Mouse (Mus musculus) cerebellum, adult 11-12 months (tissue): Measurements from ENCODE around the gene Zfp609.
"Not testable (repeated sequence)": the region's sequence is repeated elsewhere in the genome, so short reads cannot be mapped to it uniquely, and the experiment has no call there.

ENCODE experiments used
- DNase-seq: peaks from one replicate; pipeline ENCODE4 v3.0.0; 2022

Gene Zfp609

DNA sequence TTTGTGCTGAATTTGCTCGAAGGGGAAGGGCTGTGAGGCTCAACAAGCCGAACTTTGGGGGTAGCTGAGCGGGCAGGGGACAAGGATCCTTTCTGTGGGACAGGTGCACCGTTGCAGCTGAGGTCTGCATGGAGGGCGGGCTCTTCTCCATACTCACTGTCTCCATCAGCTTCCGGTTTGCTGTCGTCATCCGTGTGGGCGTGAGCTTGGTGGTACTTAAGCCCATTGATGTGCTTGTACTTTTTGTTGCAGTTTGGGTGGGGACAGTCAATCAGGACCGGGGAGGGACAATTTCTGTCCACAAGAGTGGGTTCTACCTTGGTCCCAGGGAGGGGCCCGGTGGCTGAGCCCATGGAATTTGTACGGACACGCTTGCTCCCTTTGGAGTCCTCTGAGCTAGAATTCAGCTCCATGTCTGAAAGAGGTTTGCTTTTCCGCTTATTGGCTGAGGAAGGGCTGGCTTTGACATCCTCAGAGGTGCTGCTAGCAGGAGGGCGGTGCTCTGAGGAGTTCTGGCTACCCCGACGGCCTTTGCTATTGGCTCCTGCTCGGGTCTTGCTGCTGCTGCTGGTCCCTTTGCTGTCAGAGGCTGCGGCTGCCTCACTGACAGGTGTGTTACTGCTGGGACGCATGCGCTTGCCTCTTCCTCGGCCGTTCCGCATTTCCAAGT is 123.3 kb downstream of the Zfp609 start:
- DNase-seq = no peak

DNA sequence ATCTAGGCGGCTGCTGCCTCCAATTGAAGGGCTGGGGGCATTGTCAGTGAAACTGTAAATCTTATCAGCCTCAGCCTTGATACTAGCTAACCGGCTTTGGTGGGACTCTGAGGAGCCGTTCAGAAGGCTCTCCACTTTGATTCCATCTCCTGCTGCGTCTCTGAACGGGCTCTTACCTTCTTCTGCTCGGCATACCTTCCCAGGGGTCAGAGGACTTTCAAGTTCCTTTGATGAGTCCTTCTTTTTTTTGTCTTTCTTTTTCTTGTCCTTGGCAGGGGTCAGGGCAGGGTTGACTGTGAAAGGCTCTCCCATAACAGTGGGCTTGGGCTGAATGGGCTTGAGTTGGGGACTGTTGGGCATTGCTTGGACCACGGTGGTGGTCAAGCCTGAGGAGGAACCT is 124.1 kb downstream of the Zfp609 start:
- DNase-seq = no peak

DNA sequence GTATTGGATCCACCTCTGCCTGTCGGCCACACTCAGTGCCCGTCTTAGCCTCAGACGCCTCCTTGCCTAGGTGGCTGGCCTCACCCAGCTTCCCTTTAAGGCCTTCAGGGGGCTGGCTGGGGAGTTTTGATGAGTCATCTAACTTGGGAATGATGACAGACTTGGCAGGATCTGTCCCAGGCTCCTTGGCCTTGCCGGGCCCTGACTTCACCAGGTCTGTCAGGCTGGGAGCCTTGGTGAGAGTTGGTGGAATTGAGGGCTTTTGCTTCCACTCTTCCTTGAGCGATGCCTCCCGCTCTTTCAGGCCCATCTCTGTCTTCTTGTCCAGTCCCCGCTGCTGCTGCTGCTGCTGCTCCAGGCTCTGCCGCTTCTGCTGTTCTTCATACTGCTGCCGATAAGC is 125.1 kb downstream of the Zfp609 start:
- no peak for DNase-seq

DNA sequence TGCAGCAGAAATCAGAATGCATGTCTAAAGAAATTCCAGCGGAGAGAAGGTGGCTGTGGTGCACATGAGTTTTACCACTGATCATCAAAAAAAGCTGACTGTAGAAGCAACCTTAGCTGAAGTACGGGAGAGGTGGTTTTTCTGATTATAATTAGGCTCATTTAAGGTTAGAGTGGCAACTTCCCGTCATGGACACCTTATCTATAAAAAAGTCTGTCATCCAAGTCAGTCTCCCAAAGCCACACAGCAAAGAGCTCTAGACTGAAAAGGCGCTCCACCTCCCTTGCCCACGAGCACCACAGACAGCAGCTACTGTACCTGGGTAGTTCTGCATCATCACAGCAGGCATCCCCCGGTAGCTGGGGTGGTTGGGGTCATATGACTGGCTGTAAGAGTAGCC is 126.9 kb downstream of the Zfp609 start:
- DNase-seq = no peak

DNA sequence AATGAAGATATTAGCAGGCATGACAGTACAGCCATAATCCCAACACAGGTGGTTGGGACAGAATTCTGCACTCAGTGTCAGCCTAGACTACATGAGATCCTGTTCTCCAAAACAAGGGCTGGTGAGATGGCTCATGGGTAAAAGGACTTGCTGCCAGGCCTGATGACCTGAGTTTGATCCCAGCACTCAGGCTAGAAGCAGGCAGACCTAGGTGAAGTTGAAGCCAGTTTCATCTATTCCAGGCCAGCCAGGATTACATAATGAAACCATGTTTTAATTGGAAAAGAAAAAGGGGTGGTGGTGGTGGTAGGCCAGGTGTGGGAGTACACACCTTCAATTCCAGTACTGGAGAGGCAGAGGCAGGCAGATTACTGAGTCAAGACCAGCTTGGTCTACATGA is 129.4 kb downstream of the Zfp609 start:
- DNase-seq = no peak

DNA sequence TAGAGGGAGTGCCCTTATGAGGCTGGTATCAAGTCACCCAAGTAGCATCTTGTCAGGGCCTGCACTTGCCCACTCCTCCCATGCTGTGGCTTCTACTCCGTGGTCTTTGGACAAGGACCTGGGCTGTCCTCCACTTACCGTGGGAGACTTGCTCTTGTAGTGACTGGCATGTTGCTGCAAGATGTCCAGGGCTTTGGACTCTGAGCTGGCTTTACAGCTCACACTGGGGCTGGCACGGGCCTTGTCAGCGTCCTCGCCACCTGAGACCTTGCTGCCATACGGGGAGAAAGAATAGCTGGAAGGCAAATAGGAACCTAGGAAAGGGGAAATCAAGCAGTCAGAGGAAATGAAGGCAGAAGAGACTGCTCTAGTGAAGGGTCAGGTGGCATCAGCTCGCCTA is 130.0 kb downstream of the Zfp609 start:
- no peak for DNase-seq

DNA sequence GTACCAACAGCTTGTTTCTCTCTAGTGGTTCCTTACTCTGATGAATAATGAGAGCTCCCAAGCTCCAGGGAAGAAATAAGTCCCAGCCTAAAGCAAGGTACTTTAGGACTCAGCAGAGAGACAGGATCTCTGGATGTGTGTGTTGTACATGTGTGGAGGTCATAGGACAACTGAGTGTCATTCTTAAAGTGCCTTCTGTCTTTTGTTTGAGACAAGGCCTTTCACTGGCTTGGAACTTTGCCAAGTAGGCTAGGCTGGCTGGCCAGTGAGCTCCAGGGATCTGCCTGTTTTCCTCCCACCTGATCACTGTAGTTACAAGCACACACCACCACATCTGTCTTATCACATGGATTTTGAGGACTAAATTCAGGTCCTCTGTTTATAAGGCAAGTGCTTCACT is 131.0 kb downstream of the Zfp609 start:
- peak; percentile 42 for DNase-seq

DNA sequence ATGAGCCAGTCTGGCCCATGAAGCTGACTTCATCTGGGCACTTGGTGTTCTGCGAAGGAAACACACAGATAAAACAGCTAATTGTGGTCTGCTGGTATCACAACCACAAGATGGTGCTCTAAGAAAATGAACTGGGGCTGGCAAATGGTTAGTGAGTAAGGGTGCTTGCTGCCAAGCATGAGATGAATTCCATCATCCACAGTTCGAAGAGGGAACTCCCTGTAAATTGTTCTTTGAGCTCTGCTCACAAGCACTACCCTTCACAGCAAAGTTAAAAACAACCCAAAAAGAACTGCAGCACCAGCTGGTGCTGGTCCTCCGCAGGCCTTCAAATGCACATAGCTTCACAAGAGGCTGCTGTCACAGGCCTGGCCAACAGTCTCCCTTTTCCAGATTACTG is 131.7 kb downstream of the Zfp609 start:
- DNase-seq = peak; percentile 54

DNA sequence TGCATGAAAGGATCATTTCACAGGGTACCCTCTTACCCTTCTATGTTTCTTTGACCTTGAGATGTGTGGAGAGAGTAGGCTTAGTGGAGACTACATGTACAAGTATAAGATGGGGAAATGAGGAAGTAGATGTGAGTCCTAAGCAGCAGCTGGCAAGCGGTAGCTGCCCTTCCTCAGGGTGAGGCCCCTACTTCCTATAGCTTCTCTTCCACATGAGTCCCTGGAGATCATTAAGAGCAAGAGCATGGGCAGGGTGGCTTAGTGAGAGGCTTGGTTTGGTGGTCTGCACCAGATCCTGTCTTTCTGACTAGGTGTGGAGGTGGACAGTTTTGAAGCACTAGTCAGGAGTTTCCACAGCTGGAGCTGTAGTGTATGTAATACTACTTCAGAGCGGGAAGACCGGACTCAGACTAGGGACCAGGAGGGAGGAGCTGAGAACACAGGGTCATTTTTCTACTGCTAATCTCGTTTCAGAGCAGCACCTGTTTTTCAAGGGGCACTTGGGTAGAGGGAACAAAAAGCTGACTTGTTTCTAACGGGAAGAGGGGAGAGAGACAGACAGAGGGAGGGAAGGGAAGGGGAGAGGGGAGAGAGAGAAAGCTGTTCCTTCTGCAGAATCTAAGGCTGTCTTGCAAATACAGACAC is 134.3 kb downstream of the Zfp609 start:
- DNase-seq = no peak

DNA sequence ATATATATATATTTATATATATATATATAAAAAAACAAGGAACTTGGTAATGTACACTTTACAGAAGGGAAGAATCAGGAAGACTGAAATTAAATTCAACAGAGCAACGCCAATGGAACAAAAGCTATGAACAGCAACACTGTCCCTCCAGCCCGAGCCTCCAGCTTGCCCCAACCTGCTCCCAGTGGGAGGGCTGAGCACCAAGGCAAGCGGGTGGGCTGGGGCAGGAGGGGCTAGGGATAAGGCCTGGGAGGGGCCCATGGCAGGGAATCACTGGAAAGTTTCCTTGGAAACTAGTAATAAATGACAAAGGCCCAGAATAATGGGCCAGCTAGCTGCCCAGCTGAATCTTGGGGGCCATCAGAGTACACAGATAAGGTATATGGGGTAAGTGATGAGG is 134.9 kb downstream of the Zfp609 start:
- no peak for DNase-seq

DNA sequence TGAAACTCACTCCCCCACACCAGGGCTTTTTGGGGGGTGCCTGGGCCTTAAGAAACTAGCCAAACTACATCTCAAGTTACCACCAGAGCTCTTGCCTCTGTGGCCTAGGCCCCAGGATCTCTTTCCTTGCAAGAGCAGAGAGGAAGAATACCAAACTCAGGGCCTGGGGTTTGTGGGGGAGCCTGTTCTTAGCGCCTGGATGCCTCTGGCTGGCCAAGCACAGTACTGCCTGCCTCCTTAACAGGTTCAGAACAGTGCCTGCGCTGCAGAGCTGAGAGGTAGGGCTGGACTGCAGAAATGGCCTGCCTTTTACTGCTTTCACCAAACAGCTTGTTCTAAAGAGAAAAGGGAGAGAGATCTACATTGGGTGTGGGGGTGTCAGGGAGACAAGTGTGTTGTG is 137.5 kb downstream of the Zfp609 start:
- DNase-seq = not testable (repeated sequence)

DNA sequence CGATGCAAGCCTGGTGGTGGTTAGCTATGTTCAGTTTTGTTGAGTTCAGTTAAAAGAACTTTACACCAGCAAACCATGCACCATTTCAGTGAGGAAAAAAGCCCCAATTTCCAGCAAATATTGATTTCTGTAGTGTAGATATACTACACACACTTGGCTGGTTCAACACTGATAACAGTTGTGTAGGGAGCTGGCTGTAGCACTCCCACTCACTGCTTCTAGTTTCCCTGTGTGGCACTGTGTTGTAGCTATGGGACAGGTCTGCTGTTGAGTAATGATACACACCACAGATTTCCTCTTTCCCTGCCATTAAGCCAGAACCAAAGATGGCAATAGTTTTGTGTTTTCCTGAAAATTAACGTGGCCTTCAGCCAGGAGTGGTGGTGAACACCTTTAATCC is 142.7 kb downstream of the Zfp609 start:
- no peak for DNase-seq

DNA sequence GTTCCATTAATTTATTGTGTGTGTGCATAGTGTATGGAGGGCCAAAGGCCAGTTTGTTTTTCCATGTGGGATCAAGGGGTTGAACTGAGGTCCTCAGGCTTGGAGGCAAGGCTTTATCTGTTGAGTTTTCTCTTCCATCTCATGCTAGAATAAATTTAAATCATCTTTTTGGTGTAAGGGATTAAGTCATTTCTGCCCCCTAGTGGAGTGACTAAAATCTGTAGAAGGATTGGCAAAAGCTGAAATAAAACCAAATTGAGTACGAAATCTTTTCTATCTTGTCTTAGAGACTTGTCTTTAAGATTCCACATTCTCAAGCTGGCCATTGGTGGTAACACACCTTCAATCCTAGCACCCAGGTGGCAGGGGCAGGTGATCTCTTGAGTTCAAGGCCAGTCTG is 144.4 kb downstream of the Zfp609 start:
- DNase-seq = no peak

DNA sequence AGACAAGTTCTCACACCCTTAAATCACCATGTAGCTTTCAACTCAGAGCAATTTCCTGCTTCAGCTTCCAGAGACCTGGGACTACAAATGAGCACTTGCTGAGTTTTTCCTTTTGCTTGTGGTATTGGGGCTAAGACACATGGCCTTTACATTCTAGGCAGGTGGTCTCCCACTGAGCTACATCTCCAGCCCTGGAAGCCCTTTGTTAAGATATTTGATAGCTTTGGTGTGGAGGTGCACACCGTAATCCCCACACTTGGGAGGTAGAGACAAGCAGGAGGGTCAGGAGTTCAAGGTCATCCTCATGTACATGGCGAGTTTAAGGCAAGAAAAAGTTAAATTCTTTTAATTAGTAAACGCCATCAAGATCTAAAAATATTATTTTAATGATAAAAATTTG is 145.2 kb downstream of the Zfp609 start:
- no peak for DNase-seq

DNA sequence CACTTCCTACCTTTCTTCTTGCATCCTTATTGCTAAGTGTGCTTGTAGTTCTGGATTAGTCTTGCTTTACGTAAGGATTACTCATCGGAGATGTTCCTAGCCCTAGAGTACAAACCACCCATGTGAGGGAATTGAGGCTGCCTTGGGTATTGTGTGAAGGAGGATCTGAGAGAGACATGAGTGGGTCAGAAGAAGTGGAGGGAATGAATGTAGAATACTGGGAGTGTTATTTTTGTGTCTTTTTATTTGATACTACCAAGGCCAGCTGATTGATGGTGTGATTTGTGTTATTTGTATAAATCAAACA is 145.8 kb downstream of the Zfp609 start:
- no peak for DNase-seq

DNA sequence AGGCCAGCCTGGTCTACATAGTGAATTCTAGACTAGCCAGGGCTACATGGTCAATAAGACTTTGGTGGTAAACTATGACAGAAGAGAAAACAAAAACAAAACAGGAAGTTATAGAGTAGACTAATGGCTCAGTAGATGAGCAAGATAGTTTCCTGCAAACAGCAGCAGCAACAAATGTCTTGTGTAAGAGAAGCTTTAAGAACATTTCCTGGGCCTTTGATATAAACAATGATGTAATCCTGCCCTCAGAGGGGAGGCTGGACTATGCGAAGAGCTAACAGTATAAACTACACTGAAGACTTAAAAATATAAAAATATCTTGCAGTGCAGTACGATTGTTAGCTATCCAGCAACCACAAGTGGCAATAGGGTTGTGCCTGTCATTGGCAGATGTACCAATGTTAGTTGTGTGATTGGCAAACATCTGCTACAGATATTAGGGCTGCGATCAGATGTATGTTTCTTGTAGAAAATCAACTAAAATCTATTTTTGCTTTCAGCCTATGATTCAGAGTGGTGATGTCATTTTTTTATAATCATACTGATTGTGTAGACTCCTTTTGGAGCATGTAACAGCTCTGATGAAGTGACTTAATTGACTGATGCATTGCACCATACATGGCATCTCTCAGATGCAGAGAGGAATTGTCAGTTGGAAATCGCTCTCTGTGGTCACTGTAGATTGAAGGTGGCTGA is 146.3 kb downstream of the Zfp609 start:
- no peak for DNase-seq

DNA sequence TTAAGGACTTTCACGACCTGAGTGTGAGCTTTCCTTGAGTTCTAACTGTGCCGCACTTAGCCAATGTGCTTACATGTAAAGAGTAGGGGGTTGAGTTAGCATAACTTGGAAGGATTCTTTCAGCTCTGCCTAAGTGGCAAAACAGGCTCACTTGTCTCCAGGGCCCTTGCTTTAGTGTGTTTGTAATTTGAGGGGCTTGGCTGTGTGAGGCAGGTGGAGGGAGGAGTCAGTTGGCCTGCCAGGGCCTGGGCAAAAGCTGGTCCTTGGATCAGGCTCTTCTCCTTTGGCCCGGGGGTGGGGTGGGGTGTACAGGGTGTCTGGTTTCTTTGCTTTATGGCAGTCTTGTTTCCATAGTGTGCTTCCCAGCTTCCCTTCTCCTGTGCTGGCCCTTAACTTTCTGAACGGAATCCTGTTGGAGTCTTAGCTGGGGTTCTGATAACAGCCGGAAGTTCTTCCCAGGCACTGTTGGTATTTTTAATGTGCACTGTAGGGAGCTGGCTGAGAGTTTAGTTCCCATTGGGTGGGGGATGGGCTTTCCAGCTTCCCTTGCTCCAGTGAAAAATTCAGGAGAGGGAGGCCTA is 148.1 kb downstream of the Zfp609 start:
- DNase-seq = peak; percentile 42

DNA sequence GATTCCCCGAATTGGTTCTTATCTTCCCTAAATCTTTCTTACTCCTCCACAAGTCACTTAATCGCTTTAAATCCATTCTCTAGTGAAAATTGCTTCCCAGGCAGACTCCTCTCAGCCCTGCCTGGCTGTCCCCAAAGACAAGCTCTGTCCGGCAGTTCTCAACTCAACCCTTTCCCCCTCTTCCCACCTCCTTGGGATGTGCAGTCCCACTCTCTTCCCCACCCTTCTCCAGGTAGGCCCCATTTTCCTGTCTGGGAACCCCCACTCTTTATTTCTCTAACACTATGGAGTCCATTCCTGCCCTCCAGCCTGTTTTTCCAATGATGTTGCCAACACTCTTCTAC is 150.3 kb downstream of the Zfp609 start:
- DNase-seq = no peak

DNA sequence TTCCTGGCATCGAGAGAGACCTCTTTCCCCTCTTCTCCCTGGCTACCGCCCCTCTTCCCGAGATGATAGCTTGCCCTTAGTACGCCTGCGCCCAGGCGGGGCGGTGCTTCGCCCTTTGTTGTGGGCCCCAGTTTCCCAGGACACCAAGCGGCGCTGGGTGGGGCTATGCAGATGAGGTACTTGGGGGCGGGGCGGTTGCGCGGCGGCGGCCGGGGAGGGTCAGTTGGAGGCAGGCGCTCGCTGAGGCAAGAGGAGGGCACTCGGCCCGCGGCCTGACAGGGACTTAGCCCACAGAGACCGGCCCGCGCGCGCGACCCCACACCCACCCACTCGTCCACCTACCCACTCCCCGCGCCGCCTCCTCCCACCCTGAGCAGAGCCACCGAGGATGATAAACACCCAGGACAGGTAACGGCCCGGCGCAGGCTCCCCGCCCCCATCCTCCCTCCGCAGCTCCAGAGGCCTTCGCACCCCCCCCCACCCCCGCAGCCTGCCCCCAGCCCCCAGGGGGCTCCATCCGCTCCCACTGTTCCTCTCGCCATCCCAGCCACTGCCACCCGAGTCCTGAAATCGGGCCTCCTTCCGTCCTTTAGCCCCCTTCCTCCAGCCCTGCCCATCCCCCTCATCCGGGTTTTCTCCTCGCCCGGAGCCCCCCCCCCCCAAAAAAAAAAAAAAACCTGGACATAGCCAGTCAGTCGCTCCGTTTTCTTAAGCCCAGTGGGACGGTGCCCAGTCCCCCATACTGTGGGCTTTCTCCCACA is 150.8 kb downstream of the Zfp609 start:
- DNase-seq = peak; percentile 96

DNA sequence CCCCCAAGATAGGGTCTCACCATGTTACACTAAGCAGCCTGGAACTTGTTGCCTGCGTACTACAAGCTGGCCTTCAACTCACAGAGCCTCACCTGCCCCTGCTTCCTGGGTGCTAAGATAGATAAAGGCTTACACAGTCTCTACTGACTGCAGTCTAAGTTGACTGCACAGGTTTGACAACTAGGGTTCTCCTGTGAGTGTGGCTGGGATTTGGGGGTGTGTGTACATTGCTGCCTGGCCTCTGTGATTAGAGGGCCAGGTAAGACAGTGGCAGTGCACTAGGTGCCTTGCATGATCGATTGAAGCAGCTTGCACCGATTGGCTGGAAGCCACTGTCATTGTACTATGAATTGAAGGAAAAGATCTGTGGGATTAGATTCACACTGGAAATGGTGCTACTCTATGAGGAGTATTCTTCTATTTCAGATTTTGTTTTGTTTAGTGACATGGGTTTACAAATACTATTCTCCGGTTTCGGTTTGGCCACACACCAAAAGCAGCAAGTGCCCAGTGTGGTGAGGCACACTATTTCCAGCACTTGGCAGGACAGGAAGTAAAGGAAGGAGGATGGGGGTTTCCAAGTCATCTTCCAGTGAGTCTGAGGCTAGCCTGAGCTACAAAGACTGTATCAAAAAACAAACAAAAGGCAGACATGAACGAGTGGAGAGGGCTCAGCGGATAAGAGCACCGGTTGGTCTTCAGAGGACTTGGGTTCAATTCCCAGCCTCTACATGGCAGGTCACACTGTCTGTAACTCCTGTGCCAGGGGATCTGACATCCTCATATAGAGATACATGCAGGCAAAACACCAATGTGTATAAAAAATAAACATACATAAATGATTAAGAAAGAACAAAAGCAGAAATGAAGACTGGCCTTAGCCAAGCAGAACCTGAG is 151.7 kb downstream of the Zfp609 start:
- DNase-seq = peak; percentile 49

DNA sequence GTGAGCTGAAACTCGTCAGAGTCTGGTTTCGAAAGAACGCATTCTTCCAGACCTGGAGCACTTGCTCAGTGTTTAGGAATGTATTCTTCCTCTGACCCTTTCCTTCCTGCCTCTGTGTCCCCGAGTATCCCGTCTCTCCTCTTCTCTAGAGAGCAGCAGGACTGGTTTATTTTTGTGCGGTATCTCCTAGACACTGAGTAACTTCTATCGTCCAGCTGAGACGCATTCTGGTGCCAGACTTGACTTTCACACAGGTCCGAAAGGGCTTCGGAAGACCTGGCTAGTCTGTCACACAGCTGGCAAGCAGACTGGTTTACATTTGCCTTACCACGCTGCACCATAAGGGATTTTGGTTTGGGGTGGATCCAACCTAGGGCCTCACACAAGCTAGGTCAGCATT is 154.4 kb downstream of the Zfp609 start:
- DNase-seq = no peak

DNA sequence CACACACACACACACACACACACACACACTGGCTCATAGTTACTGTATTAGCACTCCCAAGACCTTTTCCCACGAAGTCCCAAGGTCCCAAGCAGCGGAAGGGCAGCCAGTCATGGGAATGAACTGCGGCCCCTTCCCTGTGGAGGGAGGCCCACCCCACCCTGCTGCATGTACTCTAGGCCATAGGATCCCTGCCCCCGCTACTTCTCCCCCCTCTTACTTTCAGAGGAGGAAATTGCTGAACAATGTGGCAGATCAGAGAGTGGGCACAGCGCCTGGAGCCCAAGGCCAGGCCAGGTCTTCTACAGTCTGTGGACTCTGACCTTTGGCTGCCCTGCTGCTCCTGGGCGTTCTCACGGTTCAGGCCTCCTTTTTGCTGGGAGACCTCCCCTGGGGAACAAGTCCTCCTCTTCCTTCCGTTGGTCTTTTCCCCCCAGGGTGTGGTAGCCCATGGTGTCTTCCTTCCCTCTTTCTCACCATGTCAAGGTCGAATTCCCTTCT is 155.9 kb downstream of the Zfp609 start:
- DNase-seq = no peak
